Mouse (Mus musculus): ENCODE measurements around the gene Tsc2. TPM values are rescaled to one million over a fixed set of nuclear protein-coding genes. Genes with fewer than 3 reads are reported as not detected.

The Tsc2 gene
- polyA plus RNA-seq, 1 experiment = 49.5 TPM

DNA sequence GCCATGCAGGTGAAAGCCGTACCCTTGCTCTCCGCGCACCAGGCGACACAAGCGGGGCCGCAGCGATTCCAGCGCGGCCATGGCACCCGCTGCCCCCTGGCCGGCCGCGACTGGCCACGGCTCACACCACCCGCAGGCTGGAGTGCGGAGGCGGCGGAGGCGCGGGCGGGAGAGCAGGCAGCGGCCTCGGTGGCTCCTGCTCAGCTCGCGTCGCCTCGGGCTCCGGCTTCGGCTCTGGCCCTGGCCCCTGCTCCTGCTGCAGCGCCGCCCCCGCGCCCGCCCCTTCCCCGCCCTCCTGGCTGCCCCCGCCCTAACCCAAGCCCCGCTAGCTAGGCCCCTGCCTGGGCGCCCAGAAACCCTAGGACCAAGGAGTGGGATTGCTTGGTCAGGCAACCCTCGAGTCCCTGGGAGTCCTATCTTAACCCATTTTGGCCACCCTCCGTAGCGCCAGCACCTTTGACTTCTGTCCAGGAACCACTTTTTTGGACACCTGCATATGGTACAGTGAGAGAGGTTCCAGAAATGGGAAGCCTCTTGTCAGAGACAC, 17.7 kb upstream of the Tsc2 start, which contains the start of gene Slc9a3r2:
Slc9a3r2 (minus strand) TSS at position 258 of the 547 bp plus-strand sequence.
- Histone ChIP-seq H3K4me3 (peak within 1 kb of the TSS; percentile 5), H3K27me3 (ENCODE audit: control insufficient read depth, insufficient read depth, insufficient read length) (no peaks in the 10 kb centered on the region), H3K36me3 (ENCODE audit: control insufficient read depth, insufficient read depth) (no peaks in the 10 kb centered on the region), H3K79me2 (ENCODE audit: control insufficient read depth, insufficient read depth) (no peaks in the 10 kb centered on the region), H3K4me2 (ENCODE audit: low read depth) (peak within 1 kb of the TSS; percentile 87), H3ac (ENCODE audit: control insufficient read depth, insufficient read length) (peak within 1 kb of the TSS; percentile 4)
- TF ChIP-seq POLR2A (IDR thresholded peaks at IDR 0.05; ENCODE audit: insufficient read length, low read depth) (peak; percentile 60), MYOD1 (IDR thresholded peaks at IDR 0.05; ENCODE audit: control insufficient read depth in 1 of 3, insufficient read length in 2 of 3, low read depth in 2 of 3) (peak in 1 of 3 experiments; percentile 18), POLR2AphosphoS2 (IDR thresholded peaks at IDR 0.05; ENCODE audit: insufficient read length, low read depth) (peak; percentile 36), USF1 (IDR thresholded peaks at IDR 0.05; ENCODE audit: low read depth) (no peak)

DNA sequence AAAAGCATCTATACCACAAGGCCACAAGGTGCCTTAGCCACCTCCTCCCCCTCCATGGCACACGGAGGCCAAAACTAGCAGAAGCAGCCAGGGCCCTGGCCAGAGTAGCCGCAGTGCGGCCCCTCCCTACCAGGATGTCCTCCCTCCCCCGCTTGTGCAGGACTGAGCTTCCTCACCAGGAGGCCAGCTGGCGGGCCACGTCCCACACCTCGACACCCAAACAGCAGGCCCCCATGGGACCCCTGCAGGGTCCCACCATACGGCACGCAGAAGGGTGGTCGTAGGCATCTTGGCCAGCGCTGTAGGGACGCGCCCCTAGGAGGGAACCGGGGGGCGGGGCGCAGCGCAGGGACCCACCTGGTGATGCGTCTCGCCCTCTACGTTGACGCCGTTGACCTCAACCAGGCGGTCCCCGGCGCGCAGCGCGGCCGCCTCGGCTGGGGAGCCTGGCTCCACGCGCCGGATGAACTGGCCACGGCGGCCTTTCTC, 17.2 kb upstream of the Tsc2 start:
- H3K36me3 ChIP-seq (ENCODE audit: control insufficient read depth, insufficient read depth) = no peaks in the 10 kb centered on the region
- peak in 1 of 3 experiments; percentile 35 for TF ChIP-seq MYOG (IDR thresholded peaks at IDR 0.05; ENCODE audit: control insufficient read depth in 1 of 3, insufficient read depth in 1 of 3, insufficient read length in 2 of 3, low read depth in 2 of 3)
- no peak for TF ChIP-seq TCF3 (IDR thresholded peaks at IDR 0.05; ENCODE audit: insufficient read length, low read depth)
- peak in 1 of 3 experiments; percentile 14 for TF ChIP-seq MYOD1 (IDR thresholded peaks at IDR 0.05; ENCODE audit: control insufficient read depth in 1 of 3, insufficient read length in 2 of 3, low read depth in 2 of 3)
- H3K27me3 ChIP-seq (ENCODE audit: control insufficient read depth, insufficient read depth, insufficient read length) = no peaks in the 10 kb centered on the region
- no peaks in the 10 kb centered on the region for H3K79me2 ChIP-seq (ENCODE audit: control insufficient read depth, insufficient read depth)
- peak overlapping the region; percentile 87 for H3K4me2 ChIP-seq (ENCODE audit: low read depth)
- H3ac ChIP-seq (ENCODE audit: control insufficient read depth, insufficient read length) = peak overlapping the region; percentile 4
- peak overlapping the region; percentile 5 for H3K4me3 ChIP-seq

DNA sequence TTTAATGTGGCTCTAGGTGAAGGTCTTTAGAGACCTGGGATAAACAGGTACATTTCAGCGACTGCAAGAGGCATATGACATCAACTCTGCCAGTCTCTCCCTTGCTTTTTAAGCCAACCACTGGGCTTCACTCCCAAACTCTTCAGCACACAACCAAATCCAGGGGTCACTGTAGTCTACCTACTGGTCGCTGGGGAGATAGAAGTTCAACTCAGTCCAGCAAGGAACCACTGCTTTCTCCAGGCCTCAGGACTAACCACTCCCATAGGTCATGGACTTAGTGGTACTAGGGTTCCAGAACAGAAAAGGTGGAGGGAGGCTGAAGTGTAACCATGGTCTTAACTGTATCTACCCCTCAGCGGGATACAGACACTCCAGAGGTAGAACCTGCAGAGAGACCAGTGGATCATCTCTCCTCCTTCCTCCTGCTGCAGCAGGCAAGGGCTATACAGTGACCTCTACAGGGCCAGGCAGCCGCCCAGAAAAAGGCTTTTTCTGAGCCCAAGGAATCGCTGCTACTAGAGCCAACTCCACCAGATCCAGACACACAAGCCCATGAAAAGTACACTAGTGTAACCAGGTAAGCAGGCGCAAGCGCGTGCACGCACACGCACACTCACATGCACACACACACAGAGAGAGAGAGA, 16.4 kb upstream of the Tsc2 start:
- H3K36me3 ChIP-seq (ENCODE audit: control insufficient read depth, insufficient read depth) = no peaks in the 10 kb centered on the region
- no peaks in the 10 kb centered on the region for H3K27me3 ChIP-seq (ENCODE audit: control insufficient read depth, insufficient read depth, insufficient read length)
- TF ChIP-seq POLR2A (IDR thresholded peaks at IDR 0.05; ENCODE audit: insufficient read length, low read depth) (no peak), REST (IDR thresholded peaks at IDR 0.05; ENCODE audit: insufficient read depth, insufficient read length) (no peak)
- H3K4me3 ChIP-seq = peak overlapping the region; percentile 5
- H3K4me2 ChIP-seq (ENCODE audit: low read depth) = peak overlapping the region; percentile 87
- H3K79me2 ChIP-seq (ENCODE audit: control insufficient read depth, insufficient read depth) = no peaks in the 10 kb centered on the region
- H3ac ChIP-seq (ENCODE audit: control insufficient read depth, insufficient read length) = no peak overlapping the region

DNA sequence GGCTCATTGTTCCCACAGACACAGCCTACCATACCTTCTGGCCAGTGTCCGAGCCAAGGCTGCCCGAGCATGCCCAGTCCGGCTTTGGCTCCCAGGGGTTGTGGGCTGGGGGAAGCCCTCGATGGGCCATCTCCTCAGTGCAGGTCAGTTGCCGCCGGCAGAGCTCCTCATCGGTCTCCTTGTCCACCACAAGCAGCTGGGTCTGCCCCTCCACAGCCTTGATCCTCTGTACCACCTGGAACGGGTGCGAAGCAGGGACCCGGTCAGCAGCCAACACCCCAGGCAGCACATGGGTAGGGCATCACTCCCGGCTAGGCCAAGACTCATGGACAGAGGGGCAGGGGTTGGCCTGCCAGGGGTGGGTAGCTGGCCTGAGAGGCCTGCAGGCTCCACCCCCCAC, 15.1 kb upstream of the Tsc2 start:
- H3K36me3 ChIP-seq (ENCODE audit: control insufficient read depth, insufficient read depth) = no peaks in the 10 kb centered on the region
- H3ac ChIP-seq (ENCODE audit: control insufficient read depth, insufficient read length) = no peak overlapping the region
- TF ChIP-seq USF1 (IDR thresholded peaks at IDR 0.05; ENCODE audit: low read depth) (no peak), SRF (IDR thresholded peaks at IDR 0.05; ENCODE audit: control insufficient read depth, insufficient read length, low read depth) (no peak), TCF3 (IDR thresholded peaks at IDR 0.05; ENCODE audit: insufficient read length, low read depth) (no peak), POLR2A (IDR thresholded peaks at IDR 0.05; ENCODE audit: insufficient read length, low read depth) (no peak), MAX (IDR thresholded peaks at IDR 0.05; ENCODE audit: low read depth) (no peak), CEBPB (IDR thresholded peaks at IDR 0.05; ENCODE audit: insufficient read depth, poor library complexity, severe bottlenecking) (no peak), MYOG (IDR thresholded peaks at IDR 0.05; ENCODE audit: control insufficient read depth in 1 of 3, insufficient read depth in 1 of 3, insufficient read length in 2 of 3, low read depth in 2 of 3) (no peak), E2F4 (IDR thresholded peaks at IDR 0.05; ENCODE audit: insufficient read depth) (no peak), POLR2AphosphoS2 (IDR thresholded peaks at IDR 0.05; ENCODE audit: insufficient read length, low read depth) (no peak), TCF12 (IDR thresholded peaks at IDR 0.05; ENCODE audit: insufficient read depth, poor library complexity, severe bottlenecking) (no peak), MYOD1 (IDR thresholded peaks at IDR 0.05; ENCODE audit: control insufficient read depth in 1 of 3, insufficient read length in 2 of 3, low read depth in 2 of 3) (no peak), REST (IDR thresholded peaks at IDR 0.05; ENCODE audit: insufficient read depth, insufficient read length) (no peak)
- H3K27me3 ChIP-seq (ENCODE audit: control insufficient read depth, insufficient read depth, insufficient read length) = no peaks in the 10 kb centered on the region
- no peaks in the 10 kb centered on the region for H3K79me2 ChIP-seq (ENCODE audit: control insufficient read depth, insufficient read depth)
- no peak overlapping the region for H3K4me2 ChIP-seq (ENCODE audit: low read depth)
- no peak overlapping the region for H3K4me3 ChIP-seq

DNA sequence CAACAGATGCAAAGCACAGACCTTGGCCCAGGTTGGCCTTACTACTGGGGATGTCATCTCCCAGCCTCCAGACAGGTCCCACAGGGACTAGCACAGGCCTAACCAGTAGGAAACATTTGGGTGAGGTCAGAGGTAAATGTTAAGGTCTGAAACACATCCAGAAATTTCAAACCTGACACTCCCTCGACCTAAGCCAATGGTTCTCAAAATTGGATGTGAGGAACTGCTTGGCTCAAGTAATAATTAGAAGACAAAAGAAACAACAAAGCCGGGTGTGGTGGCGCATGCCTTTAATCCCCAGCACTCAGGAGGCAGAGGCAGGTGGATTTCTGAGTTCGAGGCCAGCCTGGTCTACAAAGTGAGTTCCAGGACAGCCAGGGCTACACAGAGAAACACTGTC, 14.0 kb upstream of the Tsc2 start:
- Histone ChIP-seq H3K27me3 (ENCODE audit: control insufficient read depth, insufficient read depth, insufficient read length) (no peaks in the 10 kb centered on the region), H3K36me3 (ENCODE audit: control insufficient read depth, insufficient read depth) (no peaks in the 10 kb centered on the region), H3ac (ENCODE audit: control insufficient read depth, insufficient read length) (no peak overlapping the region), H3K79me2 (ENCODE audit: control insufficient read depth, insufficient read depth) (no peaks in the 10 kb centered on the region), H3K4me3 (no peak overlapping the region), H3K4me2 (ENCODE audit: low read depth) (no peak overlapping the region)
- no peak for TF ChIP-seq MYOG (IDR thresholded peaks at IDR 0.05; ENCODE audit: control insufficient read depth in 1 of 3, insufficient read depth in 1 of 3, insufficient read length in 2 of 3, low read depth in 2 of 3)
- TF ChIP-seq POLR2AphosphoS2 (IDR thresholded peaks at IDR 0.05; ENCODE audit: insufficient read length, low read depth) = no peak
- TF ChIP-seq E2F4 (IDR thresholded peaks at IDR 0.05; ENCODE audit: insufficient read depth) = no peak
- TF ChIP-seq CEBPB (IDR thresholded peaks at IDR 0.05; ENCODE audit: insufficient read depth, poor library complexity, severe bottlenecking) = no peak
- no peak for TF ChIP-seq TCF12 (IDR thresholded peaks at IDR 0.05; ENCODE audit: insufficient read depth, poor library complexity, severe bottlenecking)
- no peak for TF ChIP-seq POLR2A (IDR thresholded peaks at IDR 0.05; ENCODE audit: insufficient read length, low read depth)
- TF ChIP-seq MYOD1 (IDR thresholded peaks at IDR 0.05; ENCODE audit: control insufficient read depth in 1 of 3, insufficient read length in 2 of 3, low read depth in 2 of 3) = no peak
- no peak for TF ChIP-seq TCF3 (IDR thresholded peaks at IDR 0.05; ENCODE audit: insufficient read length, low read depth)
- TF ChIP-seq REST (IDR thresholded peaks at IDR 0.05; ENCODE audit: insufficient read depth, insufficient read length) = no peak
- TF ChIP-seq USF1 (IDR thresholded peaks at IDR 0.05; ENCODE audit: low read depth) = no peak
- no peak for TF ChIP-seq SRF (IDR thresholded peaks at IDR 0.05; ENCODE audit: control insufficient read depth, insufficient read length, low read depth)
- no peak for TF ChIP-seq MAX (IDR thresholded peaks at IDR 0.05; ENCODE audit: low read depth)
